Mouse (Mus musculus): ENCODE measurements at regions not wholly inside any gene's neighbourhood (a gene's known extent, or its start where the extent isn't known, plus 50 kb on each side); places are given as distances from the start of the nearest gene placed in this dataset.
"Not testable (repeated sequence)": the region's sequence is repeated elsewhere in the genome, so short reads cannot be mapped to it uniquely, and the experiment has no call there.

DNA sequence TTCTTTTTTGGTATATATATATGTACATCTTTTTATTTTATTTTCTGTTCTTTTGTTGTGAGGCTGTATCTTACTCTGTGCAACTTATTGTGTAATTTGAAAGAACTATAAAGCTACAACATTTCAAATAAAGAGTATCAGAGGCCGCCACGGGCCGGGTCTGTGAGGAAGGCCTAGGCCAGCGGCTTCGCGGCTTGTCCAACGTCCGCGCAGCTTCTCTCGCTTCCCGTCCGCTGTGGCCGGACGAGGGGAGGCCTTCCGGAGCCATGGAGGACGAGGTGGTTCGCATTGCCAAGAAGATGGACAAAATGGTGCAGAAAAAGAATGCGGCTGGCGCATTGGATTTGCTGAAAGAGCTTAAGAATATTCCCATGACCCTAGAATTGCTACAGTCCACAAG, 167.4 kb downstream of the Kif21a start:
- not testable (repeated sequence) for H3K4me3 ChIP-seq

DNA sequence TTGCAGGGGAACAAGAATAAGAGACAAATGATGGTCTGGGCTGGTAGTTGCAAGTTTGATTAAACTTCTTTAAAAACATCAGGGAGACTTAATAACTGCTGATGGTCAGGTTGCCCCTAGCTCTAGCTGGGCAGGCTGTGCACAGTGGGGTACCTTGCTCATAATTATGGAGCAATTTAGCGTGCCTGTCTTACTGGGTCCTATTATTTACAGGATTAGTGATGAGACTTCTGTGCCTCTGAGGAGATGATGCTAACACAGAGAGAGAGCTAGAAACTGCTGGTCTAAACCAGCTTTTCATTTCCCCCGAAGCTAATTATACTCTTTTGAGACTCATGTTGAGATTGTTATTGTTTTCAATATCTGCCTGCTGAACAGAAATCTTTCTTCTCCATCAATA, 180.3 kb downstream of the Kif21a start:
- H3K36me3 ChIP-seq = no peaks in the 10 kb centered on the region
- no peaks in the 10 kb centered on the region for H3K27me3 ChIP-seq
- no peak for ATAC-seq (ENCODE audit: low FRiP score, low read depth)
- no peaks in the 10 kb centered on the region; the same call in 1 of the 2 replicates for H3K4me1 ChIP-seq
- H3K27ac ChIP-seq (replicated peaks) = no peak overlapping the region
- no peak overlapping the region for H3K9ac ChIP-seq (replicated peaks)
- 36% methylated on average over 2 of the region's 2 CpGs for WGBS
- H3K9me3 ChIP-seq = no peaks in the 10 kb centered on the region
- H3K4me3 ChIP-seq = no peak overlapping the region
- no peak overlapping the region for H3K4me2 ChIP-seq (replicated peaks)

More for the DNA sequence above, 167.4 kb downstream of the Kif21a start:
- not testable (repeated sequence) for H3K9ac ChIP-seq (replicated peaks); H3K27ac ChIP-seq (replicated peaks); H3K27me3 ChIP-seq; H3K36me3 ChIP-seq; H3K4me2 ChIP-seq (replicated peaks); H3K9me3 ChIP-seq; H3K4me1 ChIP-seq; ATAC-seq (ENCODE audit: low FRiP score, low read depth)
- WGBS = 97% methylated on average over 19 of the region's 19 CpGs

DNA sequence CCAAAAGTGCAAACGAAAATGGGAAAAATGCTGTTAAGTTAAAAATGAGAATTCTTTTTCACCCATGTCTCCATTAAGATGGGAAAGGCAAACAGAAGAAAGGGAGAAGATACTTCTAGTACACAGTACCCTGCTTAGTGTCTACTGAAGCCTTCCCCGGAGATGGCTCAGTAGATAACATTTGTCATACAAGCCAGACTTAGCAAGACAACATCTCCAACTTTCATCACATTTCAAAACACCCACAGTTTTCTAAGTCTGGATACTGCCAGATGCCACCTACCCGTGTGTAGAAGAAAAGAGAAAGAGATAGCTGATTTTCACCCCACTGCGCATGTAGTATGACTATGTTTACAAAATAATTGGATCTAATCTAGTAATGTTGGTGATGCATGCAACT, 174.5 kb upstream of the Cpne8 start:
- H3K4me3 ChIP-seq; ATAC-seq (ENCODE audit: low FRiP score, low read depth); H3K4me1 ChIP-seq; H3K9me3 ChIP-seq; H3K4me2 ChIP-seq (replicated peaks); H3K9ac ChIP-seq (replicated peaks); H3K27me3 ChIP-seq; H3K27ac ChIP-seq (replicated peaks); H3K36me3 ChIP-seq: not testable (repeated sequence)
- WGBS = 85% methylated on average over 1 of the region's 4 CpGs

DNA sequence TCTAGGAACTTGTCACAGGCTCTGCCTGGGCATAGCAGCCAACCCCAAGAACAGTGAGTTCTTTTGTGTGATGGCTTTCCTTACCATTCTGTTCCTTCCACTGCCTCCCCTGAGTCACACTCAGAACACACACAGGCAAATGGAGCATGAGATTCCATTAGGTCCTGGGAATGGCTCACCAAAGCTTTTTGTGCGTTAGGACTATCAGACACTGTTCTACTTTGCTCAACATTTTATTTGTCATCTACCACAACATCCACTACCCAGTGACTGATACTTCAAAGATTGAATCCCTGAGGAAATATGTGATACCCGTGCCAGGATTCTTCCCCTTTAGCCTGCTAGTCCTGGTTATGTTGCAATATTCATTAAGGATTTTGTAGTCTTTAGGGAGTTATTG, 172.8 kb upstream of the Cpne8 start:
- Histone ChIP-seq H3K36me3 (no peaks in the 10 kb centered on the region), H3K4me3 (no peak overlapping the region), H3K4me2 (replicated peaks) (no peak overlapping the region), H3K4me1 (no peaks in the 10 kb centered on the region), H3K9me3 (no peaks in the 10 kb centered on the region), H3K27me3 (no peaks in the 10 kb centered on the region), H3K27ac (replicated peaks) (no peak overlapping the region), H3K9ac (replicated peaks) (no peak overlapping the region)
- WGBS = 85% methylated on average over 2 of the region's 2 CpGs
- ATAC-seq (ENCODE audit: low FRiP score, low read depth) = no peak

DNA sequence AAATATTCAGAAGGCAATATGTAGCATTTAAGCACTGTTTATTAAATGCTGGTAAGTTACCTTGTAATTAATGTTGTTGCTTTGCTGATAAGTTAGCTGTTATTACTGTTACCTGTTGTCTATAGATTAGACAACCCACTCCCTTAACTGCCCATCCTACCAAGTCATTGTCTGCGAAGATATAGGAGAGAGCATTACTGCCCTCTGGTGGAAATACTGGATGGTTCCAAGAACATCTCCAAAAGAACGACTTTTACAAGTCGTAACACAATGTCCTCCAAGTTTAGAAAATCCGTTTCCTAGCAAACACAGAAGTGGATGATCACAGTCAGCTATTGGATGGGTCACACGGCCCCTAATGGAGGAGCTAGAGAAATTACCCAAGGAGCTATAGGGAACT, 162.2 kb upstream of the Cpne8 start:
- no peaks in the 10 kb centered on the region for H3K27me3 ChIP-seq

DNA sequence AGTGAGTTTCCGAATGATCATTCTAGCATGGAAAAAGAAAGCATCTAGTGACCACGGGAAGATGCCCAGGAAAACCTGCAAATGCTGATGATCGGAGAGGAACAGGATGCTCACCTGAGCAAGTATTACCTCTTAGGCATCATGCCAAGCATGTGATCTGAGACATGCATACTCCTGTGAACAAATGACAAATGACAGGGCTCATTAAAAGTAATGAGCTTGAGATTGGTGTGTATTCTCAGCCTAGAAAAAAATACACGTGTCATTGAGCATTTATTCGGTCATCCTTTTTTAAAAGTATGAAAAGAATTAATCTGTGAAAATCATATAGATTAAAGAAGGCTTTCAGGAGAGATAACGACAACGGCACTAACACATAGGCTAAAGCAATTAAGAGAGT, 156.4 kb upstream of the Cpne8 start:
- Histone ChIP-seq H3K36me3 (no peaks in the 10 kb centered on the region), H3K4me1 (0 out of 2 replicates have a peak, but pooled peaks cover 2% of the 10 kb centered on the region), H3K27me3 (no peaks in the 10 kb centered on the region), H3K4me3 (no peak overlapping the region), H3K9me3 (no peaks in the 10 kb centered on the region), H3K9ac (replicated peaks) (no peak overlapping the region), H3K27ac (replicated peaks) (no peak overlapping the region), H3K4me2 (replicated peaks) (no peak overlapping the region)
- no peak for ATAC-seq (ENCODE audit: low FRiP score, low read depth)
- WGBS = 81% methylated on average over 7 of the region's 7 CpGs

More for the DNA sequence above, 162.2 kb upstream of the Cpne8 start:
- H3K4me1 ChIP-seq = no peaks in the 10 kb centered on the region
- no peak for ATAC-seq (ENCODE audit: low FRiP score, low read depth)
- no peak overlapping the region for H3K4me3 ChIP-seq
- H3K36me3 ChIP-seq = no peaks in the 10 kb centered on the region
- 31% methylated on average over 5 of the region's 5 CpGs for whole genome bisulfite sequencing
- H3K27ac ChIP-seq (replicated peaks) = no peak overlapping the region
- no peak overlapping the region for H3K4me2 ChIP-seq (replicated peaks)
- no peaks in the 10 kb centered on the region for H3K9me3 ChIP-seq
- H3K9ac ChIP-seq (replicated peaks) = no peak overlapping the region

DNA sequence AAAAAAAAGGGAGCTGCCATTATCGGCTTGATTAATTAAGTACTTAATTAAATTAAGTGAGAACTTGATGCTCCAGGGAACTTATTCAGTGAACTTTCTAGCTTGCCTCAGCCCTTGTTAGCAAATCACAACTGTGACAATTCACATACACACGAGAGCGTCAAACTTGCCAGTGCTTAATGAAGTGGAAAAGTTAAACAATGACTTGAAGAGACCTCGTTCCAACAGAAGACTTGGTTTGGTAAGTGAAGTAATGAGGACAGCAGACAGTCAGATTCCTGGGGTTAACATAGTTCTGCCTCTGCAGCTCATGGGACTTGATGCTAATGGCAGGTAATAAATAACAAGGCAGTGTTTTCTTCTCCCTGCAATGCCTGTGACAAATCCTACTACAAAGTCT, 148.6 kb upstream of the Cpne8 start:
- ATAC-seq (ENCODE audit: low FRiP score, low read depth) = no peak; the same call in 1 of the 2 replicates
- Histone ChIP-seq H3K36me3 (no peaks in the 10 kb centered on the region), H3K4me1 (peaks cover 3% of the 10 kb centered on the region; the same call in 1 of the 2 replicates), H3K9ac (replicated peaks) (no peak overlapping the region), H3K4me3 (no peak overlapping the region), H3K27ac (replicated peaks) (no peak overlapping the region), H3K27me3 (no peaks in the 10 kb centered on the region; the same call in 1 of the 2 replicates), H3K4me2 (replicated peaks) (no peak overlapping the region), H3K9me3 (no peaks in the 10 kb centered on the region)
- WGBS = 18% methylated on average over 4 of the region's 4 CpGs

DNA sequence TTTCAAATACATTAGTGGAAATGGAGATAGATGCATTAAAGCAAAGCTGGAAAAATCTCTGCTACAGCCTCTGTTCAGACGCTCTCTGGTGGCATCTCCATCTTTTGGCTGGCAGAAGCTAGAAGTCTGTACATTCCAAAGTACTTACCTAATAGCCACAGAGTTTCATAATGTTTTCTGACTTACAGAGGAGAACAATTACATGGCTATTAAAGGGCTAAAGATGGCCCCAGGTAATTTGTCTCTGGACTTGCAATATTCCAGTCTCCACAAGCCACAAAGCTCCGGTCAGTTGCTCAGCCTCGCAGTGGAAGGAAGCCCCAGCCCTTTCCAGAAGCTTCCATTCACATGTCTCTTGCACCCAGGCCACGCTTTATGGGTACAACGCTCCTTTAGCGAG, 143.1 kb upstream of the Cpne8 start:
- WGBS = 93% methylated on average over 6 of the region's 6 CpGs
- Histone ChIP-seq H3K4me1 (peaks cover 13% of the 10 kb centered on the region), H3K27ac (replicated peaks) (no peak overlapping the region), H3K9ac (replicated peaks) (no peak overlapping the region), H3K27me3 (no peaks in the 10 kb centered on the region; the same call in 1 of the 2 replicates), H3K4me3 (no peak overlapping the region), H3K4me2 (replicated peaks) (no peak overlapping the region), H3K36me3 (no peaks in the 10 kb centered on the region), H3K9me3 (no peaks in the 10 kb centered on the region)
- no peak for ATAC-seq (ENCODE audit: low FRiP score, low read depth)

DNA sequence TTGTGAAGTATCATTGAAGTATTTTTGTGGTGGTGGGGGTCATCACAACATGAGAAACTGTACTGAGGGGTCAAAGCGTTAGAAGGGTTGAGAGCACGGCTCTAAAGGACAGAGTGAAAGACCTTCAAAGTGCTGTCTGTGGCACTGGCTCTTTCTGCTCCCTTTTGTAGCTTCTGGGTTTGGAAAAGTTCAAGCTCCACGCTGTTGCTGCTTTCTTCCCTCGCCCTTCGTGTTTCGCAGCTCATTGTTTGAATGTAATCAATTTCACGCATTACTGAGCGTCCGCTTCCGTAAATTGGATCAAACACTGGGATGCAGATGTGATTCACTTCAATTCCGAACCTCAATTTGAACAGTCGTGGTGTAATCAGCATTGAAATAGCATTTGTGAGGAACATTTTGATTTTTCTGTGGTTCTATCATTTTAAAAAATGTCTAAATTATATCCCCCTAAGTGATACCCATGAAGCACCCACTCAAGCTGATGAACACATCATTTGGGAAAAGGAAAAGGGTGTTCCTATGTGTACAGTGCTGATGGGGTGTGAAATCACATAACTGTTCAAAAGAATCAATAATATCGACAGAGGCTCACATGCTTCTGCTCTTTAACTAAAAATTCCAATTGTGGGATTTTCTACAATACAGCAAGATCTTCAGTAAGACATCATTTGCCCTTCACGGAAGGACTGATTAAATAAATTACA, 140.9 kb upstream of the Cpne8 start:
- H3K9me3 ChIP-seq = no peaks in the 10 kb centered on the region
- peak; percentile 82 for ATAC-seq (ENCODE audit: low FRiP score, low read depth)
- no peaks in the 10 kb centered on the region for H3K36me3 ChIP-seq
- H3K9ac ChIP-seq (replicated peaks) = no peak overlapping the region
- H3K27me3 ChIP-seq = no peaks in the 10 kb centered on the region; the same call in 1 of the 2 replicates
- no peak overlapping the region for H3K4me3 ChIP-seq
- H3K27ac ChIP-seq (replicated peaks) = peak overlapping the region; percentile 46; the same call in 1 of the 2 replicates
- 21% methylated on average over 14 of the region's 14 CpGs for WGBS
- peaks cover 13% of the 10 kb centered on the region for H3K4me1 ChIP-seq
- peak overlapping the region; percentile 19 for H3K4me2 ChIP-seq (replicated peaks)

DNA sequence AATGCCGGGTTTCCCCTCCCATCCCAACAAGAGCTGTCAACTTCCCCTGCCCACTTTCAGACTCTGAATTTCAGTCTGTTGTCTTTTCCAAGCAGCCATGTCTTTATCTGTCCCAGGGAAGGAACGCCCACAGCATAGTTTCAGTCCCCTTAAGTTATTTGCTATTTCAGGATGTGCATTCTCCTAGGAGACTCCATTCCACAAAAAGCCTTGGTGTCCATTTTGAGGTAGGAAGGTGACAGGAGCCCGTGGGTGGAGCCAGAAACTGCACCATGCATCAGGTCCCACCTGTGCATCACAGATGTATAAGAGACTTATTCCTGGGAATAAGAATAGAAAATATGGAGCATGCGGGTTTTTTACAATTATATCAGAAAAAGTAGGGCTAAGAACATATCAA, 138.9 kb upstream of the Cpne8 start:
- Histone ChIP-seq H3K4me1 (peaks cover 13% of the 10 kb centered on the region), H3K4me3 (no peak overlapping the region), H3K9me3 (no peaks in the 10 kb centered on the region), H3K36me3 (no peaks in the 10 kb centered on the region), H3K27ac (replicated peaks) (no peak overlapping the region), H3K27me3 (no peaks in the 10 kb centered on the region; the same call in 1 of the 2 replicates), H3K4me2 (replicated peaks) (no peak overlapping the region), H3K9ac (replicated peaks) (no peak overlapping the region)
- no peak for ATAC-seq (ENCODE audit: low FRiP score, low read depth)
- 83% methylated on average over 4 of the region's 4 CpGs for WGBS

DNA sequence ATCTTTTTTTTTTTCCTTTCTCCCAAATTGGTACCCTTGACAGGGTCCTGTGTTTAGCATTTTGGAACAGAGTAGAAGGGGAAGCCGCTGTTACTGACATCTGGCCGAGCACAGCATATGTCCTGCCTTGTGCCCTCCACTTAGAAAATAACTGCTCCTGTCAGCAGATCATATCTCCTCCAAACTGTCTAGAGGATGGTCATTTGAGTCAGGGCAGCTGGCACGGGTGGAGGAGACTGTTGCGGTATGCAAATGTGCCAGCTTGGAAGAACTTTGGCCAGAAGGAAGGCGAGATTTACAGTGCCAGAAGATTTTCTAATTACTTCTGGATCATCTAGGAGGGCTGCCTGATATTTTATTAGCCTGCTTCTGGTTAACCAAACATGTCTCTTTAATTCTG, 134.7 kb upstream of the Cpne8 start:
- 85% methylated on average over 5 of the region's 5 CpGs for WGBS
- Histone ChIP-seq H3K27ac (replicated peaks) (no peak overlapping the region), H3K9ac (replicated peaks) (no peak overlapping the region), H3K4me1 (no peaks in the 10 kb centered on the region), H3K36me3 (no peaks in the 10 kb centered on the region), H3K4me3 (no peak overlapping the region), H3K27me3 (no peaks in the 10 kb centered on the region), H3K9me3 (no peaks in the 10 kb centered on the region), H3K4me2 (replicated peaks) (no peak overlapping the region)
- ATAC-seq (ENCODE audit: low FRiP score, low read depth) = no peak

DNA sequence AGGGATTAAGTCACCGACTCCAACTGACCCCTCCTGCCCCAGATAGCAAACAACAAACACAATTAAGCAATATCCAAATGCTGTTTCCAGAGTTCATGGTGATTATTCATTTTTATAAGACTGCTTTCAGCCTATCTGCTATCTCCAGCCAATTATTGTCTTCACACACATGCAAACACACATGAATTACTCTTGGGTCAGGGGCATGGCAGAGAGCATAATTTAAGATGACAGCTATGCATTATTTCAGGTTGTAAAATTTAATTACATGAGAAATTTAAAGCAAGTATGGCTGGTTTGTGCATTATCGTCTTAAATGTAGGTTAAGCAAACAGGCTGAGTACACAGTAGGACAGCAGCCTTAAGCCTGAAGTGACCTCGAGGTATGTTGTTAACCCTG, 131.1 kb upstream of the Cpne8 start:
- WGBS = 72% methylated on average over 3 of the region's 3 CpGs
- Histone ChIP-seq H3K36me3 (no peaks in the 10 kb centered on the region), H3K27me3 (no peaks in the 10 kb centered on the region), H3K4me3 (no peak overlapping the region), H3K4me2 (replicated peaks) (no peak overlapping the region), H3K9ac (replicated peaks) (no peak overlapping the region), H3K9me3 (no peaks in the 10 kb centered on the region; the same call in 1 of the 2 replicates), H3K4me1 (no peaks in the 10 kb centered on the region), H3K27ac (replicated peaks) (no peak overlapping the region)
- ATAC-seq (ENCODE audit: low FRiP score, low read depth) = no peak

DNA sequence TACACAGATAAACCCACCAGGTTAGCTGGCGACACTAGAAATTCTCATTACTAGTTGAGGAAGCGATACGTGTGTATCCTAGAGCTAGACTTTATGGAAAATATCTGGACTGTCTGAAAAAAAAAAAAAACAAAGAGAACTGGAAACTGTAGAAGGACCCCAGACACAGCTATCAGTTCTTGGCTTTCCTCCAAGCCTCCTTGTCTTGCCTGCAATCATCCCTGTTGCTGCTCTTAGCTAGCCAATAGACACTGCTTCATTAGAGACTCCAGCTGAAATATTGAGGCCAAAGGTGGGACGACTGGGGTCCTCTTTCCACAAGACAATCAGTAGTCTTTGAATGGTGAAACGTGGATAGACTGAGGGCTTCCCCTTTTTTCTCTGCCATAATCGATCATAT, 129.0 kb upstream of the Cpne8 start:
- Histone ChIP-seq H3K9me3 (no peaks in the 10 kb centered on the region; the same call in 1 of the 2 replicates), H3K4me3 (no peak overlapping the region), H3K4me2 (replicated peaks) (no peak overlapping the region), H3K27me3 (no peaks in the 10 kb centered on the region), H3K9ac (replicated peaks) (no peak overlapping the region), H3K4me1 (no peaks in the 10 kb centered on the region), H3K36me3 (no peaks in the 10 kb centered on the region), H3K27ac (replicated peaks) (no peak overlapping the region)
- ATAC-seq (ENCODE audit: low FRiP score, low read depth) = no peak
- WGBS = 90% methylated on average over 6 of the region's 6 CpGs
